Mouse (Mus musculus) MN1 (cell line): ENCODE data around the gene Cgref1.

Experiments used
- DNase-seq: peaks from one replicate; pipeline ENCODE4 v3.0.0-alpha.2; 2016; ENCODE audit warnings: low spot score

Cgref1 gene

GRCm38 (mm10) chr5:30917348-30917747, 28.0 kb downstream of the Cgref1 start:
- no peak for DNase-seq

GRCm38 (mm10) chr5:30916841-30917240, 28.6 kb downstream of the Cgref1 start:
- no peak for DNase-seq

GRCm38 (mm10) chr5:30915974-30916433, 29.4 kb downstream of the Cgref1 start:
- peak; percentile 94 for DNase-seq

GRCm38 (mm10) chr5:30915456-30915855, 29.9 kb downstream of the Cgref1 start:
- no peak for DNase-seq

- no peak for DNase-seq
These were observed 30.5 kb downstream of the Cgref1 start for GRCm38 (mm10) chr5:30914849-30915248.

GRCm38 (mm10) chr5:30914101-30914635, 31.2 kb downstream of the Cgref1 start:
- DNase-seq: peak; percentile 14

GRCm38 (mm10) chr5:30913060-30913841, 32.1 kb downstream of the Cgref1 start, which contains the start of gene Emilin1:
TSS of gene Emilin1 (plus strand) at chr5:30913402.
- peak; percentile 85 for DNase-seq

GRCm38 (mm10) chr5:30912156-30912555, 33.2 kb downstream of the Cgref1 start:
- DNase-seq: peak; percentile 28

- no peak for DNase-seq
These were observed 34.9 kb downstream of the Cgref1 start for GRCm38 (mm10) chr5:30910481-30910880.

GRCm38 (mm10) chr5:30909863-30910262, 35.5 kb downstream of the Cgref1 start:
- DNase-seq: no peak

GRCm38 (mm10) chr5:30909300-30909659, 36.1 kb downstream of the Cgref1 start:
- no peak for DNase-seq

GRCm38 (mm10) chr5:30908426-30909299, 36.7 kb downstream of the Cgref1 start:
- DNase-seq: peak; percentile 80

GRCm38 (mm10) chr5:30907413-30908059, 37.9 kb downstream of the Cgref1 start, which contains the start of gene Ost4:
TSS of gene Ost4 (minus strand) at chr5:30907788.
- DNase-seq: peak; percentile 95

- no peak for DNase-seq
These were observed 43.5 kb downstream of the Cgref1 start for GRCm38 (mm10) chr5:30901860-30902259.

- no peak for DNase-seq
These were observed 55.0 kb downstream of the Cgref1 start for GRCm38 (mm10) chr5:30890375-30890774.

- no peak for DNase-seq
These were observed 56.2 kb downstream of the Cgref1 start for GRCm38 (mm10) chr5:30889088-30889754.

- peak; percentile 93 for DNase-seq
These were observed 56.9 kb downstream of the Cgref1 start, which contains the start of gene Agbl5 for GRCm38 (mm10) chr5:30888337-30889087. TSS of gene Agbl5 (plus strand) at chr5:30888694.

GRCm38 (mm10) chr5:30887858-30888336, 57.5 kb downstream of the Cgref1 start:
- DNase-seq: peak; percentile 97

- DNase-seq: peak; percentile 79
These were observed 58.0 kb downstream of the Cgref1 start for GRCm38 (mm10) chr5:30887331-30887761.

GRCm38 (mm10) chr5:30886731-30887130, 58.7 kb downstream of the Cgref1 start:
- no peak for DNase-seq
